Mouse (Mus musculus) heart, postnatal 0 days (tissue): ENCODE measurements around the gene Smim26.
A peak's percentile ranks its signal among the peaks of the same experiment; 100 is the strongest.

Source experiments
- CTCF ChIP-seq: IDR thresholded peaks from 2 replicates; pipeline ENCODE4 v1.5.1; 2016; ENCODE audit warnings: antibody characterized with exemption, control low read depth, low read depth
- EP300 ChIP-seq: IDR thresholded peaks from 2 replicates; pipeline ENCODE4 v1.6.1; 2016; ENCODE audit warnings: antibody characterized with exemption, low read depth

- peak; percentile 17; the same call in 1 of the 2 replicates for TF ChIP-seq CTCF
- no peak for TF ChIP-seq EP300
Observed at GRCm38 (mm10) chr2:144544630-144545029, 49.2 kb upstream of the Smim26 start.
